Mouse (Mus musculus) hindbrain, embryonic 15.5 days (tissue): ENCODE measurements around the gene Iffo1. TPM values are rescaled to one million over a fixed set of nuclear protein-coding genes. Genes with fewer than 3 reads are reported as not detected.

Experiments used
- ATAC-seq: fragments of 200-750 bp; cut with Nextera tagmentation; 2 replicates; pipeline ENCODE4 v1.8.0; 2017; ENCODE audit warnings: low read depth, moderate number of reproducible peaks, moderate TSS enrichment; ENCODE audit not compliant: low FRiP score
- H3K27ac ChIP-seq: fragments of 300-500 bp; sonication (generic); replicated peaks from 2 replicates; pipeline ENCODE4 v1.5.1; 2015; ENCODE audit warnings: mild to moderate bottlenecking, inconsistent platforms
- H3K27me3 ChIP-seq: fragments of 300-500 bp; sonication (generic); 2 replicates; pipeline ENCODE4 v1.6.1; 2015; ENCODE audit warnings: control low read depth, inconsistent platforms
- H3K36me3 ChIP-seq: fragments of 300-500 bp; sonication (generic); 2 replicates; pipeline ENCODE4 v1.6.1; 2015; ENCODE audit warnings: control low read depth, inconsistent platforms
- H3K4me1 ChIP-seq: fragments of 300-500 bp; sonication (generic); replicated peaks from 2 replicates; pipeline ENCODE4 v1.6.1; 2015; ENCODE audit warnings: control low read depth, inconsistent platforms
- H3K4me2 ChIP-seq: fragments of 300-500 bp; sonication (generic); 2 replicates; pipeline ENCODE4 v1.6.1; 2015; ENCODE audit warnings: moderate library complexity, mild to moderate bottlenecking, inconsistent platforms
- H3K4me3 ChIP-seq: fragments of 300-500 bp; sonication (generic); 2 replicates; pipeline ENCODE4 v1.5.1; 2015; ENCODE audit warnings: mild to moderate bottlenecking, inconsistent platforms
- H3K9ac ChIP-seq: fragments of 300-500 bp; sonication (generic); 2 replicates; pipeline ENCODE4 v1.6.1; 2015; ENCODE audit warnings: inconsistent platforms
- H3K9me3 ChIP-seq: fragments of 300-500 bp; sonication (generic); 2 replicates; pipeline ENCODE4 v1.6.1; 2016; ENCODE audit warnings: control low read depth, inconsistent platforms
- WGBS: fragments of 180-500 bp; shearing (Covaris S2); methylation state at CpG from one replicate; pipeline ENCODE4 v1.1.7; 2015; 5-methylcytosine and 5-hydroxymethylcytosine counted together
- polyA plus RNA-seq: library from polyadenylated mRNA; unstranded; fragments of >200 nt; fragmentation: Nextera tagmentation; extraction: Ambion mirVana; gene quantifications from 2 replicates; pipeline ENCODE4 v1.2.1, GENCODE M21; 2015

Iffo1 gene
- polyA plus RNA-seq: 22.1 and 23.7 TPM in 2 replicates

DNA sequence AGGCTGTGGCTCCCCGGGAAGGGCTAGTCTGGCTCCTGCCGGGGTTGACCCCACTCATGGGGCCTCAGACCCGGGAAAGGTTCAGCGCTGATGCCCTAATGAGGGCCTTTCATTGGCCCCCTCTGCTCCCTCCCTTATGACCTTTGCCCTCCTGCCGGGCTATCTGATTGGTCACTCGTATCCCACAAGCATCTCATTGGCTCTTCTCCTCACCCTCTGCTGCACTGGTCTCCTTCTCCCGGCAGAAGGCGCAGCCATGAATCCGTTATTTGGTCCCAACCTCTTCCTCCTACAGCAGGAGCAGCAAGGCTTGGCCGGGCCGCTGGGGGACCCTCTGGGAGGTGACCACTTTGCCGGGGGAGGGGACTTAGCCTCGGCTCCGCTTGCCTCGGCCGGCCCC lies at the start of gene Iffo1:
Iffo1 (plus strand) TSS at position 241 of the 400 bp plus-strand sequence.
- H3K9ac ChIP-seq: peak within 1 kb of the TSS; percentile 92
- H3K4me2 ChIP-seq: peak within 1 kb of the TSS; percentile 75
- peak within 1 kb of the TSS; percentile 86 for H3K4me3 ChIP-seq
- H3K9me3 ChIP-seq: no peaks in the 10 kb centered on the region
- no peaks in the 10 kb centered on the region for H3K27me3 ChIP-seq
- 1% methylated on average over 16 of the region's 16 CpGs for WGBS
- ATAC-seq: peak; percentile 94
- H3K4me1 ChIP-seq: peaks cover 52% of the 10 kb centered on the region
- peaks cover 35% of the 10 kb centered on the region for H3K36me3 ChIP-seq
- H3K27ac ChIP-seq: peak within 1 kb of the TSS; percentile 90

DNA sequence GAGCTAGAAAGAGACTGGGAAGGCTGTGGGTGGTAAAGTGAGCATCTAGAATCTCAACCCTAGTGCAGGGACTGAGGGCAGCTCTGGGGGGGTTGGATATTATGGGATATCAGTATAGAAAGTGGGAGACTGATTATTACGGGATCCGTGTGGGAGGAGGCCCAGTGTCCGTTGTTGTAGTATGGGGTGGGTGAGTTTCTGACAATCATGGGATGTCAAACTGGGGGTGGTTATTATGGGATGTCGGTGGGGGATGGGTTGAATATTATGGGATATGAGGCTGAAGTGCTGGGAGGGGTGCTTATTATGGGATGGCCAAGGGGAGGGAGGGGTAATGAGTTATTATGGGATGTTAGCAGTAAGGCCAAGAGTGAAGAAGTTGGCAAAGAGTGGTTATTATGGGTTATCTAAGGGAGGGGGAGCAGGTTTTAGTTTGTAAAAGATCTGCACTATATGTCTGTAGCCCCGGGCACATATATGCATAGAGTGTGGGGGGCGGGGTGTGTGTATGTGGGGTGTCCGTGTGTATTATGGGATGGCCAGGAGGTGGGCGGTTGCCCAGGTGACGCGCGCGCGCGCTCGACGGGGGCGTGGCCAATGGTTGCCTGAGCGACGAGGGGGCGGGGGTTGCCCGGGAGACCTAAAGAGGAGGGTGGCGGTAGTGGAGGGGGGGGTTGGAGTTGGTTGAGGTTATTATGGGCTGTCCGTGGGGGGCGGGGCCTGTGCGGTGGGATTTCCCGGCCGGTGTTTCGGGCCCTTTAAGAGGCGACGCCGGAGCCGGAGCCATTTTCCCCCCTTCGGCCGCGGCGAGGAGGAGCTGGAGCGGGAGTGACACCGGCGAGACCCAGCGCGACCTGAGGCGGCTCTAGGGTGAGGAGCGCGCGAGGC lies 49.4 kb upstream of the Iffo1 start, which contains the start of gene Chd4:
Chd4 (plus strand) TSS at position 591 of the 888 bp plus-strand sequence.
- peak within 1 kb of the TSS; percentile 89 for H3K4me2 ChIP-seq
- H3K9me3 ChIP-seq: no peaks in the 10 kb centered on the region
- 1% methylated on average over 45 of the region's 45 CpGs for WGBS

GRCm38 (mm10) chr6:125096279-125096596 lies 48.8 kb upstream of the Iffo1 start:
- WGBS: under 1% methylated on average over 19 of the region's 32 CpGs
- H3K4me2 ChIP-seq: peak overlapping the region; percentile 89
- H3K9ac ChIP-seq: peak overlapping the region; percentile 92
- peaks cover 15% of the 10 kb centered on the region for H3K36me3 ChIP-seq
- peaks cover 42% of the 10 kb centered on the region for H3K4me1 ChIP-seq
- H3K27ac ChIP-seq: peak overlapping the region; percentile 93
- H3K27me3 ChIP-seq: no peaks in the 10 kb centered on the region
- no peaks in the 10 kb centered on the region for H3K9me3 ChIP-seq
- peak overlapping the region; percentile 86 for H3K4me3 ChIP-seq
- ATAC-seq: no peak

More for the DNA sequence above, 49.4 kb upstream of the Iffo1 start, which contains the start of gene Chd4:
- H3K4me1 ChIP-seq: peaks cover 44% of the 10 kb centered on the region
- peak within 1 kb of the TSS; percentile 86 for H3K4me3 ChIP-seq
- peaks cover 9% of the 10 kb centered on the region for H3K36me3 ChIP-seq
- peak within 1 kb of the TSS; percentile 93 for H3K27ac ChIP-seq
- peak; percentile 83 for ATAC-seq
- H3K9ac ChIP-seq: peak within 1 kb of the TSS; percentile 92
- H3K27me3 ChIP-seq: no peaks in the 10 kb centered on the region

DNA sequence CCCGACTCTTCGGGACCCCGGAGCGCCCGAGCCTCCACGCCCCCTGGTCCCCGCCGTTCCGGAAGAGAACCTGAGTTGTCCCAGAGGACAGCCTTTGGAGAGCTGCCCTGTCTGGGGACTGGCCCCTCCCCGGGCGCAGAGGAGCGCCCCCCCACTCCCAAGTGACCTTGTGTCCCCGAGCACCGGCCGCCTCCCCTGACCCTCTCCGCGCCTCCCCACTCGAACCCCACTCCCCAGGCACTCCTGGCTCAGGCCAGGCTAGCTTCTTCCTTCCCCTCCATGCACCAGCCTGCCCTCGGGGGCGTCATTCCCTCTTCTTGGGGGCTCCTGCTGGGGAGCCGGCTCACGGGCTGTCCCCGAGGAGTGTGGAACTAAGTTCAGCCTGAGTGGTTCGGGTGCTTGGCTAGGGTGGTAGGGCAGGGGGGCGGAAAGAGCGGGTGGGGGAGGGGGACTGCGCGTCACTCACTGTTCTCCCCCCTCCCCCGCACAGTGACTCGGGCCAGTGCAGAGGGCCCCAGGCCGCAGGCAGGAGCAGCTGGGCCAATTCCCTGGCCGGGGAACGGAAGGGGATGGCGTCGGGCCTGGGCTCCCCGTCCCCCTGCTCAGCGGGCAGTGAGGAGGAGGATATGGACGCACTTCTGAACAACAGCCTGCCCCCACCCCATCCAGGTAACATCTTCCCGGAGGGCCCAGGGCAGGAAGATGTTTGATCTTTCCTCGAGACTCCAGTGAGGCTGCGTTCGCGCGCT lies 48.3 kb upstream of the Iffo1 start:
- Histone ChIP-seq H3K4me1 (peaks cover 42% of the 10 kb centered on the region), H3K4me3 (peak overlapping the region; percentile 86), H3K27me3 (no peaks in the 10 kb centered on the region), H3K9me3 (no peaks in the 10 kb centered on the region), H3K9ac (peak overlapping the region; percentile 92), H3K36me3 (peaks cover 20% of the 10 kb centered on the region), H3K27ac (peak overlapping the region; percentile 93), H3K4me2 (peak overlapping the region; percentile 89)
- ATAC-seq: peak; percentile 38
- under 1% methylated on average over 41 of the region's 44 CpGs for WGBS

DNA sequence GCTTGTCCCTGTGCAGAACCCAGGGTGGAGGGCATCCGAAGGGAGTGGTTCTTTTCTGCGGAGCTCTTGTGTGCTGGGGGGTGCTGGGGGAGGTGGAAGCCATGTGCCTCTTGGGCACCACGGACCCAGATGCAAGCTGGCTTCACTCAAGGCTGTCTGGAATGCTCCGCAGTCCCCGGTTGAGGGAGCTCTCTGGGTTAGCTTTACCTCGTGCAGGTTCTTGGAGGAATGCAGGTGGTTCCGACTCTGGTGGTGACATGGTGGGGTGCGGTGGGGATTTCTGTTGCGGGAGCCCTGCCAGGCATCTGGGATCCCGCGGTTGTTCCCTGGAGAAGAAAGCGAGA lies 47.7 kb upstream of the Iffo1 start:
- H3K4me2 ChIP-seq: peak overlapping the region; percentile 89
- ATAC-seq: no peak
- no peaks in the 10 kb centered on the region for H3K27me3 ChIP-seq
- H3K4me3 ChIP-seq: peak overlapping the region; percentile 86
- under 1% methylated on average over 12 of the region's 12 CpGs for WGBS
- H3K4me1 ChIP-seq: peaks cover 42% of the 10 kb centered on the region
- peak overlapping the region; percentile 92 for H3K9ac ChIP-seq
- no peaks in the 10 kb centered on the region for H3K9me3 ChIP-seq
- peak overlapping the region; percentile 93 for H3K27ac ChIP-seq
- H3K36me3 ChIP-seq: peaks cover 26% of the 10 kb centered on the region

- no peaks in the 10 kb centered on the region for H3K9me3 ChIP-seq
- ATAC-seq: no peak
- WGBS: 50% methylated on average over 8 of the region's 8 CpGs
- peak overlapping the region; percentile 89 for H3K4me2 ChIP-seq
- H3K27ac ChIP-seq: no peak overlapping the region
- H3K4me3 ChIP-seq: peak overlapping the region; percentile 86
- H3K4me1 ChIP-seq: peaks cover 42% of the 10 kb centered on the region
- peaks cover 32% of the 10 kb centered on the region for H3K36me3 ChIP-seq
- H3K27me3 ChIP-seq: no peaks in the 10 kb centered on the region
- H3K9ac ChIP-seq: peak overlapping the region; percentile 92
Observed at GRCm38 (mm10) chr6:125097951-125098350, 47.1 kb upstream of the Iffo1 start.

- Histone ChIP-seq H3K9me3 (no peaks in the 10 kb centered on the region), H3K4me2 (peak overlapping the region; percentile 89), H3K9ac (peak overlapping the region; percentile 92), H3K4me3 (peak overlapping the region; percentile 86), H3K36me3 (peaks cover 35% of the 10 kb centered on the region), H3K27ac (no peak overlapping the region), H3K27me3 (no peaks in the 10 kb centered on the region), H3K4me1 (peaks cover 42% of the 10 kb centered on the region)
- ATAC-seq: no peak
- WGBS: 72% methylated on average over 3 of the region's 3 CpGs
Observed at GRCm38 (mm10) chr6:125098513-125098912, 46.5 kb upstream of the Iffo1 start.

DNA sequence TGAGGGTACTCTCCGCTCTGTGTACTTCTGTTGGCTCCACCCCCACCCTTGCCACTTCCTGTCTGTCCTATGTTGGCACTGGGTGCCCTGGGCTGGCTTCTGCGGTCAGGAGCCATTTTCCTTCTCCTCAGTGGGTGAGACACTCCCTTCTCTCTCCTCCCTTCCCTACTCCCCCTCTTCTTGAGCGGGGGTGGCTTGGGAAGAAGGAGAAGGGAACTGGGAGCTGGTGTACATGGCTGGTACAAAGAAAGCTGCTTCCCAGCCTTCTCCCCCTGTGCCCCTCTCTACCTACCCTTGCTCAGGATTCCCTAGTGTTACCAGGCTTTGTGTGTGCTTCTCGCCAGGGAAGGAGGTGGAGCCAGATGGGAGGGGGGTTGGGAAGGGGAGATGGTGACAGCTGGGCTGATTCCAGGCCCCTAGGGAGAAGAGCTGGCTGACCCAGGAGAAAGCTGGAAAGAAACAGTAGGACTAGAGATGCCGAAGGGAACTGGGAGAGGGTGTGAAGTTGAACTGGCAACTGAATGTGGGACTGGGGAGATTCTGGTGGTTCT lies 45.5 kb upstream of the Iffo1 start:
- peak overlapping the region; percentile 19 for H3K4me3 ChIP-seq
- no peaks in the 10 kb centered on the region for H3K27me3 ChIP-seq
- H3K4me2 ChIP-seq: peak overlapping the region; percentile 89
- no peaks in the 10 kb centered on the region for H3K9me3 ChIP-seq
- H3K36me3 ChIP-seq: peaks cover 42% of the 10 kb centered on the region
- peak overlapping the region; percentile 68 for H3K27ac ChIP-seq
- H3K4me1 ChIP-seq: peaks cover 42% of the 10 kb centered on the region
- peak overlapping the region; percentile 15; the same call in 1 of the 2 replicates for H3K9ac ChIP-seq
- ATAC-seq: no peak
- WGBS: 18% methylated on average over 5 of the region's 5 CpGs

DNA sequence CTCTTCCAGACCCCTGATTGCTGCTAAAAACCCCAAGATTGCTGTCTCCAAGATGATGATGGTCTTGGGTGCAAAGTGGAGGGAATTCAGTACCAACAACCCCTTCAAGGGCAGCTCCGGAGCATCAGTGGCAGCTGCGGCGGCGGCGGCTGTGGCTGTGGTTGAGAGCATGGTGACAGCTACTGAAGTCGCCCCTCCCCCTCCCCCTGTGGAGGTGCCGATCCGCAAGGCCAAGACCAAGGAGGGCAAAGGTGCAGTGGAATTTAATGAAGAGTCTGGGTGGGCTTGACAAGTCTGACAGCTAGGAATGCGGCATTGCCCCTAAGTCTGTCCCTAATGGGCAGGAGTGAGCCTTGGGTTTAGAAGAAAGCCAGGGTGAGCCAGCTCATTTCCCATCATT lies 43.6 kb upstream of the Iffo1 start:
- ATAC-seq: no peak
- Histone ChIP-seq H3K36me3 (peaks cover 60% of the 10 kb centered on the region), H3K27me3 (no peaks in the 10 kb centered on the region), H3K4me1 (peaks cover 34% of the 10 kb centered on the region), H3K9ac (no peak overlapping the region), H3K4me3 (no peak overlapping the region), H3K27ac (no peak overlapping the region), H3K9me3 (no peaks in the 10 kb centered on the region), H3K4me2 (no peak overlapping the region)
- WGBS: 84% methylated on average over 8 of the region's 9 CpGs

DNA sequence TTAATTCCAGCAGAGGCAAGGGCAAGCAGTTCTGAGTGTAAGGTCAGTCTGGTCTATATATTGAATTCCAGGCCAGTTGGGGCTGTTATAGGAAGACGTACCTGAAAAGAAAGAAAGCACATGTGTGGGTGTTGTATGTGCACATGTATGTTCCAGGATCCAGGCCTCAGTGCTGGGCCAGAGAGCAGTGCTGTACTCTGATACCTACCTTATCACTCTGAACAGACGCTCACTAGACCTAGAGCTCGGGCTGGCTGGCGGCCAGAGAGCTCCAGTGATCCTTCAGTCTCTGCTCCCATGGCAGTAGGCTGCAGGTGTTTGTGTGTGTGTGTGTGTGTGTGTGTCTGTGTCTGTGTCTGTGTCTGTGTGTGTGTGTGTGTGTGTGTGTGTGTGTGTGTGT lies 40.8 kb upstream of the Iffo1 start:
- peaks cover 88% of the 10 kb centered on the region for H3K36me3 ChIP-seq
- H3K9ac ChIP-seq: no peak overlapping the region
- no peaks in the 10 kb centered on the region for H3K27me3 ChIP-seq
- peaks cover 15% of the 10 kb centered on the region for H3K4me1 ChIP-seq
- no peak for ATAC-seq
- H3K4me3 ChIP-seq: no peak overlapping the region
- no peak overlapping the region for H3K4me2 ChIP-seq
- H3K9me3 ChIP-seq: no peaks in the 10 kb centered on the region
- WGBS: 88% methylated on average over 4 of the region's 4 CpGs
- H3K27ac ChIP-seq: no peak overlapping the region

DNA sequence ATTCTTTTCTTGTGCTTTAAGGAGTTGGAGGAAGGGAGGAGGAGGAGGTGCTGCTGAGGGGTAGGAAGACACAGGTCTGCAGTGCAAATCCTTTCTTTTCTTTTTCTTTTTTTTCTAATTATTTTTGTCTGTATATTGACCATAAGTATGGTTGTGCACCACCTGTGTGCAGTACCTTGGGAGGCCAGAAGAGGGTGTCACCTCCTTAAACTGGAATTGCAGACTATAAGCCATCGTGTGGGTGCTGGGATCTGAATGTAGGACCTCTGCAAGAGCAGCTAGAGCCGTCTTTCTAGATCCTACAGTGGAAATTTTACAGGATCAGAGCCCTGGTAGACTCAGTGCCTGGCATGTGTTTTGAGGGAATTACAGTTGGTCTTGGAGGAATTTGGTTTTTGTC lies 37.3 kb upstream of the Iffo1 start:
- no peaks in the 10 kb centered on the region for H3K4me1 ChIP-seq
- no peak overlapping the region for H3K9ac ChIP-seq
- WGBS: 95% methylated on average over 2 of the region's 2 CpGs
- no peaks in the 10 kb centered on the region for H3K27me3 ChIP-seq
- no peaks in the 10 kb centered on the region for H3K9me3 ChIP-seq
- H3K4me3 ChIP-seq: no peak overlapping the region
- H3K4me2 ChIP-seq: no peak overlapping the region
- no peak for ATAC-seq
- H3K27ac ChIP-seq: no peak overlapping the region
- H3K36me3 ChIP-seq: peaks cover 92% of the 10 kb centered on the region

DNA sequence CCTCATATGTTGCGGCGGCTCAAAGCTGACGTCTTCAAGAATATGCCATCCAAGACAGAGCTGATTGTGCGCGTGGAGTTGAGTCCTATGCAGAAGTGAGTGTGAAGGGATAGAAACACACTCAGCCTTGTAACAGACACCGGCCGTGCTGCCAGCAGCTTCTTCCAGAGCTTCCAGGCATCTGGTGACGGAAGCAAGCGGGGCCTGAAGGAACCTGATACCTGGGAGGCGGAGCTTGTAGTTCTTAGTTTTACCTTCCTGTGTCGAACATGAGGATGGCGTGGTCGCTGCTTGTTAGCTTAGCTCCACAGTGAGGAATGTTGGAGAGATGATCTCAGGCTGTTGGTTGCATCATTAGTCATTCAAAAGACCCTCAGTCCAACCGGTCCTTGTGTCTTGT lies 35.7 kb upstream of the Iffo1 start:
- no peak overlapping the region for H3K9ac ChIP-seq
- no peaks in the 10 kb centered on the region for H3K4me1 ChIP-seq
- no peaks in the 10 kb centered on the region for H3K9me3 ChIP-seq
- H3K27ac ChIP-seq: no peak overlapping the region
- H3K4me3 ChIP-seq: no peak overlapping the region
- WGBS: 94% methylated on average over 14 of the region's 14 CpGs
- H3K27me3 ChIP-seq: no peaks in the 10 kb centered on the region
- no peak overlapping the region for H3K4me2 ChIP-seq
- peaks cover 97% of the 10 kb centered on the region for H3K36me3 ChIP-seq
- no peak for ATAC-seq
